Mouse (Mus musculus) CH12.LX (cell line): ENCODE results near the gene Plxna1.

Source experiments
- CHD2 ChIP-seq: IDR thresholded peaks from 2 replicates; pipeline ENCODE4 v1.6.1; 2011; ENCODE audit warnings: low read length, improper control_type of control experiment
- CTCF ChIP-seq, 2 experiments: IDR thresholded peaks in 1 of 2; conservative IDR thresholded peaks in 1 of 2; 2 replicates each; pipeline ENCODE4 v1.5.1; 2011 to 2012; ENCODE audit warnings: low read depth in 2 of 2, low read length in 2 of 2, improper control_type of control experiment in 1 of 2, inconsistent platforms in 1 of 2, mild to moderate bottlenecking in 1 of 2, moderate library complexity in 1 of 2
- EP300 ChIP-seq: IDR thresholded peaks from 2 replicates; pipeline ENCODE4 v1.6.1; 2011; ENCODE audit warnings: low read length, improper control_type of control experiment
- ETS1 ChIP-seq: conservative IDR thresholded peaks from 2 replicates; pipeline ENCODE4 v1.6.1; 2012; ENCODE audit warnings: low read depth, mild to moderate bottlenecking, inconsistent platforms, low read length, improper control_type of control experiment, moderate library complexity
- HCFC1 ChIP-seq: IDR thresholded peaks from 2 replicates; pipeline ENCODE4 v1.6.1; 2012; ENCODE audit warnings: low read depth, mild to moderate bottlenecking, inconsistent platforms, low read length, improper control_type of control experiment
- KAT2A ChIP-seq: IDR thresholded peaks from 2 replicates; pipeline ENCODE4 v1.6.1; 2012; ENCODE audit warnings: low read length, improper control_type of control experiment, inconsistent platforms; ENCODE audit not compliant: insufficient replicate concordance
- MAX ChIP-seq: IDR thresholded peaks from 2 replicates; pipeline ENCODE4 v1.6.1; 2011; ENCODE audit warnings: low read length, improper control_type of control experiment
- PAX5 ChIP-seq: IDR thresholded peaks from 2 replicates; pipeline ENCODE4 v1.6.1; 2012; ENCODE audit warnings: low read length, inconsistent platforms, mixed read lengths
- POLR2A ChIP-seq: IDR thresholded peaks from 2 replicates; pipeline ENCODE4 v1.6.1; 2011; ENCODE audit warnings: low read depth, mild to moderate bottlenecking, improper control_type of control experiment, low read length
- TCF12 ChIP-seq: IDR thresholded peaks from 2 replicates; pipeline ENCODE4 v1.6.1; 2014; ENCODE audit warnings: low read depth, mild to moderate bottlenecking, inconsistent platforms, low read length, improper control_type of control experiment
- USF1 ChIP-seq: IDR thresholded peaks from 2 replicates; pipeline ENCODE4 v1.6.1; 2014; ENCODE audit warnings: low read depth, mild to moderate bottlenecking, inconsistent platforms, low read length, improper control_type of control experiment

- no peak for TF ChIP-seq POLR2A
- no peak for TF ChIP-seq HCFC1
- no peak for TF ChIP-seq EP300
- TF ChIP-seq CTCF (conservative IDR thresholded peaks at IDR 0.05 in 1 of 2, IDR thresholded peaks at IDR 0.05 in 1 of 2; ENCODE audit: low read depth in 2 of 2, low read length in 2 of 2) = no peak
- TF ChIP-seq PAX5 = no peak
- TF ChIP-seq TCF12 = no peak
- no peak for TF ChIP-seq USF1
- no peak for TF ChIP-seq CHD2
- TF ChIP-seq KAT2A = no peak
- TF ChIP-seq MAX = no peak
- TF ChIP-seq ETS1 = no peak
Measured at GRCm38 (mm10) chr6:89345486-89345785, 17.0 kb downstream of the Plxna1 start.
